Mouse (Mus musculus) small intestine, adult 2 months (tissue): ENCODE data around the gene 4930404N11Rik. TPM values are rescaled to one million over a fixed set of nuclear protein-coding genes. Genes with fewer than 3 reads are reported as not detected.

Experiments
- H3K27ac ChIP-seq: fragments of 200-500 bp; 2 replicates; pipeline ENCODE4 v1.5.1; 2012; ENCODE audit warnings: low read depth, low read length, control low read depth, inconsistent platforms; ENCODE audit not compliant: insufficient read depth
- H3K27me3 ChIP-seq: fragments of 200-500 bp; 2 replicates; pipeline ENCODE4 v1.6.1; 2012; ENCODE audit warnings: mild to moderate bottlenecking, moderate library complexity, low read length, inconsistent platforms; ENCODE audit not compliant: control insufficient read depth, insufficient read depth
- H3K36me3 ChIP-seq: fragments of 200-500 bp; 2 replicates; pipeline ENCODE4 v1.6.1; 2012; ENCODE audit warnings: mild to moderate bottlenecking, low read length, control low read depth, inconsistent platforms; ENCODE audit not compliant: control insufficient read depth, insufficient read depth
- H3K4me1 ChIP-seq: fragments of 200-500 bp; 2 replicates; pipeline ENCODE4 v1.6.1; 2012; ENCODE audit warnings: low read length, inconsistent platforms, mixed read lengths; ENCODE audit not compliant: control insufficient read depth, insufficient read depth, insufficient read length
- H3K4me3 ChIP-seq: fragments of 200-500 bp; 2 replicates; pipeline ENCODE4 v1.5.1; 2012; ENCODE audit warnings: low read depth, mild to moderate bottlenecking, control low read depth, inconsistent platforms, low read length, moderate library complexity
- CTCF ChIP-seq: fragments of 200-500 bp; IDR thresholded peaks from 2 replicates; pipeline ENCODE4 v1.5.1; 2012; ENCODE audit warnings: low read depth, mild to moderate bottlenecking, control low read depth, inconsistent platforms, low read length, moderate library complexity, mixed read lengths; ENCODE audit not compliant: insufficient replicate concordance, insufficient read length; ENCODE audit errors: extremely low read depth
- POLR2A ChIP-seq: fragments of 200-500 bp; IDR thresholded peaks from 2 replicates; pipeline ENCODE4 v1.6.1; 2012; ENCODE audit warnings: low read depth, mild to moderate bottlenecking, control low read depth, inconsistent platforms, low read length, moderate library complexity
- WGBS: fragments of 180-500 bp; shearing (Covaris S2); methylation state at CpG from one replicate; pipeline ENCODE4 v1.1.7; 2018; 5-methylcytosine and 5-hydroxymethylcytosine counted together
- polyA plus RNA-seq: library from polyadenylated mRNA; depleted of rRNA; stranded (reverse); fragments of >200 nt; gene quantifications from 2 replicates; pipeline ENCODE4 v1.2.3, GENCODE M21; 2012

4930404N11Rik gene
- polyA plus RNA-seq, 1 experiment = 7.4 TPM

GRCm38 (mm10) chr10:81388505-81389055 is 23.0 kb upstream of the 4930404N11Rik start, which contains the start of gene Gm48552:
TSS of gene Gm48552 (plus strand) at chr10:81389005.
- peak within 1 kb of the TSS; percentile 25; the same call in 1 of the 2 replicates for H3K27ac ChIP-seq
- TF ChIP-seq CTCF (no peak), POLR2A (no peak)
- H3K4me3 ChIP-seq = no peak within 1 kb of the TSS
- H3K27me3 ChIP-seq = no peaks in the 10 kb centered on the region
- H3K4me1 ChIP-seq = peaks cover 34% of the 10 kb centered on the region
- 63% methylated on average over 5 of the region's 5 CpGs for WGBS
- H3K36me3 ChIP-seq = peaks cover 21% of the 10 kb centered on the region; the same call in 1 of the 2 replicates

GRCm38 (mm10) chr10:81387716-81388115 is 22.1 kb upstream of the 4930404N11Rik start:
- 92% methylated on average over 20 of the region's 20 CpGs for WGBS
- peaks cover 21% of the 10 kb centered on the region; the same call in 1 of the 2 replicates for H3K36me3 ChIP-seq
- H3K27me3 ChIP-seq = no peaks in the 10 kb centered on the region
- no peak overlapping the region for H3K27ac ChIP-seq
- no peak overlapping the region for H3K4me3 ChIP-seq
- TF ChIP-seq POLR2A = no peak
- no peak for TF ChIP-seq CTCF
- peaks cover 34% of the 10 kb centered on the region for H3K4me1 ChIP-seq

- TF ChIP-seq POLR2A (no peak), CTCF (no peak)
- Histone ChIP-seq H3K27ac (no peak overlapping the region), H3K4me1 (peaks cover 28% of the 10 kb centered on the region), H3K36me3 (peaks cover 21% of the 10 kb centered on the region; the same call in 1 of the 2 replicates), H3K4me3 (peak overlapping the region; percentile 68; the same call in 1 of the 2 replicates), H3K27me3 (no peaks in the 10 kb centered on the region)
- WGBS = 65% methylated on average over 22 of the region's 22 CpGs
Measured at GRCm38 (mm10) chr10:81385603-81386306, 20.1 kb upstream of the 4930404N11Rik start.

GRCm38 (mm10) chr10:81384605-81384982 is 19.0 kb upstream of the 4930404N11Rik start:
- Histone ChIP-seq H3K4me1 (peaks cover 21% of the 10 kb centered on the region), H3K36me3 (peaks cover 21% of the 10 kb centered on the region; the same call in 1 of the 2 replicates), H3K4me3 (peak overlapping the region; percentile 68), H3K27me3 (no peaks in the 10 kb centered on the region), H3K27ac (0 out of 2 replicates have a peak overlapping the region, but pooled peaks have one; percentile 0)
- WGBS = 0% methylated on average over 19 of the region's 19 CpGs
- TF ChIP-seq CTCF (no peak), POLR2A (no peak)

- Histone ChIP-seq H3K4me1 (peaks cover 20% of the 10 kb centered on the region), H3K4me3 (peak within 1 kb of the TSS; percentile 68), H3K27me3 (no peaks in the 10 kb centered on the region), H3K36me3 (peaks cover 21% of the 10 kb centered on the region; the same call in 1 of the 2 replicates), H3K27ac (0 out of 2 replicates have a peak within 1 kb of the TSS, but pooled peaks have one; percentile 38)
- 5% methylated on average over 54 of the region's 54 CpGs for WGBS
- peak; percentile 71; the same call in 1 of the 2 replicates for TF ChIP-seq POLR2A
- TF ChIP-seq CTCF = no peak
Measured at GRCm38 (mm10) chr10:81383802-81384604, 18.4 kb upstream of the 4930404N11Rik start, which contains the start of the genes Dohh and Gm48551. TSS of gene Dohh (plus strand) at chr10:81384428. TSS of gene Gm48551 (plus strand) at chr10:81384466.

GRCm38 (mm10) chr10:81382039-81382438 is 16.4 kb upstream of the 4930404N11Rik start:
- TF ChIP-seq POLR2A = no peak
- TF ChIP-seq CTCF = no peak
- peak overlapping the region; percentile 24 for H3K27ac ChIP-seq
- 15% methylated on average over 5 of the region's 5 CpGs for WGBS

GRCm38 (mm10) chr10:81379809-81380378 is 14.3 kb upstream of the 4930404N11Rik start:
- 80% methylated on average over 6 of the region's 6 CpGs for WGBS
- H3K27ac ChIP-seq = no peak overlapping the region
- 0 out of 2 replicates have a peak, but pooled peaks cover 2% of the 10 kb centered on the region for H3K36me3 ChIP-seq
- TF ChIP-seq CTCF = no peak
- TF ChIP-seq POLR2A = no peak
- no peaks in the 10 kb centered on the region for H3K27me3 ChIP-seq
- no peak overlapping the region for H3K4me3 ChIP-seq
- peaks cover 22% of the 10 kb centered on the region; the same call in 1 of the 2 replicates for H3K4me1 ChIP-seq

More at GRCm38 (mm10) chr10:81382039-81382438, 16.4 kb upstream of the 4930404N11Rik start:
- H3K27me3 ChIP-seq = no peaks in the 10 kb centered on the region
- no peak overlapping the region for H3K4me3 ChIP-seq
- H3K36me3 ChIP-seq = peaks cover 7% of the 10 kb centered on the region; the same call in 1 of the 2 replicates
- peaks cover 24% of the 10 kb centered on the region for H3K4me1 ChIP-seq
